In the genomic region with DNA sequence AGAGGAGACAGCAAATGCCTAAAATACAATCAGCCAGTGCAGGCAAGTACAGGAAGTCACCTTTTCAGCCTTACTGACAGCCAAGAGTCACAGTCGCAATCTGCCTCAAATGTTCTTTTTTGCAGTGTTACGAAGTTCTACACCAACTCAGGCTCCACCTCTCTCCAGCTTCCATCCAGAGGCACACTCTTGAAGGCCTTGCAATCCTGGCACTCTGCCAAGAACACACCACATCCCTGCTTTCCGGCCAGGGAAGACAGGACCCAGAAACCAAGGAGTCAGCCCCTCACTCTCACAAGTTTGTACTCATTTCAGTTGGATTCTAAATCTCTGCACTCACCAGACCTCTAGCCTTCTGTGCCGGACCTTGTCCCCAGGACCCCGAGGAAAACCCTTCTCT, we compare ENCODE assay signal across 9 mouse cellular contexts.
DNase-seq lines count a peak whose midpoint lies in the region; ATAC-seq and TF ChIP-seq lines count a peak whose summit lies in the region.
"Had no signal": no experiment of that assay in that cellular context is flagged by ENCODE, and none has a peak within 500 bp of the region (broad histone marks: within the 10 kb centered on the region; RNA-seq: fewer than 3 reads in every experiment).

No protein-coding gene starts in this region.

- no peak overlapping the region for H3K4me3 ChIP-seq in hindbrain, postnatal 0 days (ENCODE audit: low read length)
- H3K4me3 ChIP-seq in hindbrain, embryonic 11.5 days (ENCODE audit: low read depth, low read length) = no peak overlapping the region
- no peak overlapping the region for H3K4me3 ChIP-seq in heart, postnatal 0 days (ENCODE audit: low read depth, low read length)

- ATAC-seq in hindbrain, postnatal 0 days = no peak
- no peak for ATAC-seq in hindbrain, embryonic 11.5 days (ENCODE audit: low FRiP score)
- no peak for ATAC-seq in heart, postnatal 0 days (ENCODE audit: insufficient read depth, low read depth)
- ATAC-seq in monocyte, adult 5-6 weeks (replicated peaks; ENCODE audit: insufficient number of reproducible peaks, low FRiP score, low TSS enrichment, poor library complexity, severe bottlenecking) = no peak

- H3K27ac ChIP-seq in hindbrain, postnatal 0 days = no peak overlapping the region
- H3K27ac ChIP-seq in hindbrain, embryonic 11.5 days (ENCODE audit: low read depth, low read length) = no peak overlapping the region
- H3K27ac ChIP-seq in heart, postnatal 0 days (ENCODE audit: low read depth) = no peak overlapping the region

- H3K36me3 ChIP-seq in hindbrain, postnatal 0 days (ENCODE audit: insufficient read depth, low read length) = no peaks in the 10 kb centered on the region
- H3K36me3 ChIP-seq in hindbrain, embryonic 11.5 days (ENCODE audit: control insufficient read depth, insufficient read depth, low read length) = no peaks in the 10 kb centered on the region
- no peaks in the 10 kb centered on the region for H3K36me3 ChIP-seq in heart, postnatal 0 days (replicated peaks; ENCODE audit: control insufficient read depth, insufficient read depth, low read length)

- no peaks in the 10 kb centered on the region for H3K27me3 ChIP-seq in hindbrain, postnatal 0 days (ENCODE audit: insufficient read depth, low read length)
- no peaks in the 10 kb centered on the region for H3K27me3 ChIP-seq in hindbrain, embryonic 11.5 days (ENCODE audit: control insufficient read depth, insufficient read depth, low read length)
- 0 out of 2 replicates have a peak, but pooled peaks cover 4% of the 10 kb centered on the region for H3K27me3 ChIP-seq in heart, postnatal 0 days (ENCODE audit: control insufficient read depth, insufficient read depth, low read length)

- no peak for TF ChIP-seq CTCF in hindbrain, postnatal 0 days (IDR thresholded peaks at IDR 0.05; ENCODE audit: low read depth)
- no peak for TF ChIP-seq CTCF in heart, postnatal 0 days (IDR thresholded peaks at IDR 0.05; ENCODE audit: low read depth)

- DNase-seq in hindbrain, postnatal 0 days (ENCODE audit: low spot score) = peak; percentile 40
- DNase-seq in hindbrain, embryonic 11.5 days (ENCODE audit: low spot score) = no peak
- DNase-seq in adrenal gland, adult (ENCODE audit: inconsistent age in 2 of 2, low spot score in 1 of 2) = peak; percentile 74 to 85
- DNase-seq in heart, postnatal 0 days (ENCODE audit: low spot score) = peak; percentile 49
- peak; percentile 73 for DNase-seq in lung, postnatal 36 days
- no peak for DNase-seq in embryo, embryonic 10 days (ENCODE audit: low spot score)
- DNase-seq in frontal cortex, postnatal 10 days (ENCODE audit: low spot score in 2 of 2) = no peak
- DNase-seq: cerebellum, adult 8-10 months had no signal

- no peaks in the 10 kb centered on the region for H3K4me1 ChIP-seq in hindbrain, postnatal 0 days (ENCODE audit: insufficient read depth, low read length)
- H3K4me1 ChIP-seq in hindbrain, embryonic 11.5 days (replicated peaks; ENCODE audit: control insufficient read depth, insufficient read depth, low read length) = no peaks in the 10 kb centered on the region
- peaks cover 12% of the 10 kb centered on the region; the same call in 1 of the 2 replicates for H3K4me1 ChIP-seq in heart, postnatal 0 days (ENCODE audit: control insufficient read depth, insufficient read depth)

- WGBS in hindbrain, postnatal 0 days = 61% methylated on average over 5 of the region's 5 CpGs
- WGBS in hindbrain, embryonic 11.5 days = 83% methylated on average over 5 of the region's 5 CpGs
- WGBS in heart, postnatal 0 days = 37% methylated on average over 5 of the region's 5 CpGs

- H3K9me3 ChIP-seq in hindbrain, postnatal 0 days (ENCODE audit: low read length) = no peaks in the 10 kb centered on the region
- no peaks in the 10 kb centered on the region for H3K9me3 ChIP-seq in hindbrain, embryonic 11.5 days (ENCODE audit: control insufficient read depth, low read length)
- H3K9me3 ChIP-seq in heart, postnatal 0 days (replicated peaks; ENCODE audit: control insufficient read depth, low read length) = no peaks in the 10 kb centered on the region

- no peak for TF ChIP-seq EP300 in heart, postnatal 0 days (IDR thresholded peaks at IDR 0.05; ENCODE audit: low read depth)

- no peak overlapping the region for H3K4me2 ChIP-seq in hindbrain, postnatal 0 days (ENCODE audit: low read depth, low read length)
- H3K4me2 ChIP-seq in hindbrain, embryonic 11.5 days (replicated peaks; ENCODE audit: low read depth, low read length) = no peak overlapping the region
- H3K4me2 ChIP-seq in heart, postnatal 0 days (ENCODE audit: low read depth, low read length) = no peak overlapping the region

- no peak overlapping the region for H3K9ac ChIP-seq in hindbrain, postnatal 0 days (replicated peaks; ENCODE audit: low read length)
- H3K9ac ChIP-seq in hindbrain, embryonic 11.5 days (ENCODE audit: low read depth, low read length) = no peak overlapping the region
- H3K9ac ChIP-seq in heart, postnatal 0 days (replicated peaks; ENCODE audit: low read depth, low read length) = no peak overlapping the region

Comparison
In these comparisons a context has a peak if more than half of its experiments do, and no peak if none do; other contexts are left out.
1. DNase-seq: peak in hindbrain, postnatal 0 days (single experiment), adrenal gland, adult (2 of 2), heart, postnatal 0 days (single experiment) and lung, postnatal 36 days (single experiment); none in hindbrain, embryonic 11.5 days (single experiment), embryo, embryonic 10 days (single experiment) and frontal cortex, postnatal 10 days (0 of 2).